Comparison of ENCODE assay signal across 22 mouse cellular contexts in genomic region chr2:143715110-143715509, GRCm38 (mm10).
"Had no signal": no experiment of that assay in that cellular context is flagged by ENCODE, and none has a peak within 500 bp of the region (broad histone marks: within the 10 kb centered on the region; RNA-seq: fewer than 3 reads in every experiment).

No protein-coding gene starts in this region.

- H3K36me3 ChIP-seq: limb, embryonic 10.5 days; limb, embryonic 13.5 days; liver, embryonic 12.5 days; liver, embryonic 15.5 days; lung, embryonic 15.5 days; midbrain, embryonic 10.5 days; midbrain, embryonic 13.5 days; neural tube, embryonic 13.5 days; stomach, embryonic 15.5 days had no signal

- H3K27ac ChIP-seq: limb, embryonic 10.5 days; limb, embryonic 13.5 days; liver, embryonic 12.5 days; liver, embryonic 15.5 days; lung, embryonic 15.5 days; midbrain, embryonic 10.5 days; midbrain, embryonic 13.5 days; neural tube, embryonic 13.5 days; stomach, embryonic 15.5 days had no signal

- H3K4me3 ChIP-seq: limb, embryonic 10.5 days; limb, embryonic 13.5 days; liver, embryonic 12.5 days; liver, embryonic 15.5 days; lung, embryonic 15.5 days; megakaryocyte, embryonic 14.5 days; midbrain, embryonic 10.5 days; midbrain, embryonic 13.5 days; myocyte; neural tube, embryonic 13.5 days; stomach, embryonic 15.5 days had no signal

- H3K4me1 ChIP-seq: limb, embryonic 10.5 days; limb, embryonic 13.5 days; liver, embryonic 12.5 days; liver, embryonic 15.5 days; lung, embryonic 15.5 days; megakaryocyte, embryonic 14.5 days; midbrain, embryonic 10.5 days; stomach, embryonic 15.5 days had no signal

- ATAC-seq: liver, embryonic 12.5 days; midbrain, embryonic 13.5 days; midbrain, embryonic 16.5 days had no signal

- H3K9ac ChIP-seq: limb, embryonic 13.5 days; liver, embryonic 12.5 days; liver, embryonic 15.5 days; lung, embryonic 15.5 days; midbrain, embryonic 13.5 days; neural tube, embryonic 13.5 days; stomach, embryonic 15.5 days had no signal

- H3K27me3 ChIP-seq: limb, embryonic 13.5 days; liver, embryonic 12.5 days; liver, embryonic 15.5 days; lung, embryonic 15.5 days; megakaryocyte, embryonic 14.5 days; midbrain, embryonic 13.5 days; neural tube, embryonic 13.5 days; stomach, embryonic 15.5 days had no signal

- H3K9me3 ChIP-seq: limb, embryonic 10.5 days; limb, embryonic 13.5 days; liver, embryonic 12.5 days; liver, embryonic 15.5 days; lung, embryonic 15.5 days; midbrain, embryonic 10.5 days; midbrain, embryonic 13.5 days; neural tube, embryonic 13.5 days; stomach, embryonic 15.5 days had no signal

- DNase-seq: kidney, postnatal 14 days; layer of hippocampus, adult 9-11 months; liver; lung, adult 18-20 months; lung, postnatal 10 days; lung, postnatal 36 days; retina, postnatal 1 day; right cerebral cortex, postnatal 25 days; spleen, adult 18-20 months; thymus, postnatal 25 days had no signal

- H3K4me2 ChIP-seq: limb, embryonic 13.5 days; liver, embryonic 12.5 days; liver, embryonic 15.5 days; lung, embryonic 15.5 days; midbrain, embryonic 13.5 days; neural tube, embryonic 13.5 days; stomach, embryonic 15.5 days had no signal
